ENCODE assay signal across 21 mouse cellular contexts in genomic region chr17:5828944-5829343, GRCm38 (mm10). TPM values are rescaled to one million over a fixed set of nuclear protein-coding genes. Genes with fewer than 3 reads are reported as not detected.
DNase-seq lines count a peak whose midpoint lies in the region; ATAC-seq and TF ChIP-seq lines count a peak whose summit lies in the region.
"Had no signal": no experiment of that assay in that cellular context is flagged by ENCODE, and none has a peak within 500 bp of the region (broad histone marks: within the 10 kb centered on the region; RNA-seq: fewer than 3 reads in every experiment).

No protein-coding gene starts in this region.

- H3K36me3 ChIP-seq in heart, embryonic 13.5 days = no peaks in the 10 kb centered on the region
- peaks cover 2 to 7% of the 10 kb centered on the region in 2 experiments for H3K36me3 ChIP-seq in CH12.LX (replicated peaks in 1 of 2; ENCODE audit: control insufficient read depth in 1 of 2, insufficient read depth in 1 of 2, low read length in 1 of 2)
- H3K36me3 ChIP-seq in liver, postnatal 0 days (replicated peaks; ENCODE audit: insufficient read depth, low read length) = no peaks in the 10 kb centered on the region
- H3K36me3 ChIP-seq: embryonic facial prominence, embryonic 15.5 days; hindbrain, embryonic 15.5 days; intestine, embryonic 15.5 days; neural tube, embryonic 15.5 days had no signal

- no peak for DNase-seq in heart, adult 8-10 months (ENCODE audit: low spot score)
- DNase-seq in CH12.LX (ENCODE audit: extremely low read depth) = no peak
- no peak for DNase-seq in liver, postnatal 0 days
- no peak for DNase-seq in cerebellum, postnatal 10 days
- no peak for DNase-seq in right cerebral cortex, postnatal 4 days
- DNase-seq: cerebellum, adult 9-10 months; heart, postnatal 36 days; kidney, adult 9 months; kidney, postnatal 4 days; layer of hippocampus, adult 9-11 months; left cerebral cortex, postnatal 4 days; lung, postnatal 10 days; right cerebral cortex, postnatal 14 days; thymus, postnatal 14 days had no signal

- no peak overlapping the region for H3K4me3 ChIP-seq in heart, embryonic 13.5 days
- peak overlapping the region in 1 of 3 experiments; percentile 1 for H3K4me3 ChIP-seq in CH12.LX (replicated peaks in 1 of 3; ENCODE audit: low read depth in 2 of 3, low read length in 2 of 3, poor library complexity in 1 of 3)
- no peak overlapping the region for H3K4me3 ChIP-seq in liver, postnatal 0 days (ENCODE audit: low read depth, low read length)
- H3K4me3 ChIP-seq: hindbrain, embryonic 15.5 days; intestine, embryonic 15.5 days; left cerebral cortex, adult 2 months; neural tube, embryonic 15.5 days had no signal

- peak overlapping the region; percentile 64; the same call in 1 of the 2 replicates for H3K4me2 ChIP-seq in heart, embryonic 13.5 days
- peak overlapping the region; percentile 95 for H3K4me2 ChIP-seq in CH12.LX (ENCODE audit: insufficient read depth, low read depth, poor library complexity, severe bottlenecking)
- H3K4me2 ChIP-seq in liver, postnatal 0 days (ENCODE audit: low read depth, low read length) = no peak overlapping the region; the same call in 1 of the 2 replicates

- ATAC-seq in heart, embryonic 13.5 days (ENCODE audit: extremely low read depth, insufficient number of reproducible peaks, low FRiP score, low TSS enrichment) = no peak
- ATAC-seq in granulocyte monocyte progenitor cell, adult 5-6 weeks (replicated peaks; ENCODE audit: poor library complexity, severe bottlenecking) = peak; percentile 20; the same call in 1 of the 2 replicates
- ATAC-seq in liver, postnatal 0 days = no peak

- no peak for TF ChIP-seq EP300 in CH12.LX (IDR thresholded peaks at IDR 0.05; ENCODE audit: low read length)
- TF ChIP-seq EP300 in liver, postnatal 0 days (IDR thresholded peaks at IDR 0.05; ENCODE audit: low read depth) = 0 out of 2 replicates have a peak, but pooled peaks have one; percentile 20

- no peaks in the 10 kb centered on the region; the same call in 1 of the 2 replicates for H3K79me2 ChIP-seq in CH12.LX (replicated peaks; ENCODE audit: control insufficient read depth, extremely low read depth, insufficient read depth, poor library complexity, severe bottlenecking)

- no peaks in the 10 kb centered on the region for H3K9me3 ChIP-seq in heart, embryonic 13.5 days
- H3K9me3 ChIP-seq in CH12.LX (replicated peaks; ENCODE audit: low read length) = peaks cover 6% of the 10 kb centered on the region
- H3K9me3 ChIP-seq in liver, postnatal 0 days (ENCODE audit: low read length) = no peaks in the 10 kb centered on the region
- H3K9me3 ChIP-seq: embryonic facial prominence, embryonic 15.5 days; hindbrain, embryonic 15.5 days; intestine, embryonic 15.5 days; neural tube, embryonic 15.5 days had no signal

- no peaks in the 10 kb centered on the region for H3K27me3 ChIP-seq in heart, embryonic 13.5 days (replicated peaks)
- H3K27me3 ChIP-seq in CH12.LX (replicated peaks) = no peaks in the 10 kb centered on the region
- no peaks in the 10 kb centered on the region for H3K27me3 ChIP-seq in liver, postnatal 0 days (ENCODE audit: insufficient read depth, low read length)
- H3K27me3 ChIP-seq: embryonic facial prominence, embryonic 15.5 days; hindbrain, embryonic 15.5 days; intestine, embryonic 15.5 days; neural tube, embryonic 15.5 days had no signal

- no peak for TF ChIP-seq POLR2A in CH12.LX (IDR thresholded peaks at IDR 0.05; ENCODE audit: low read depth, low read length)

- WGBS in heart, embryonic 13.5 days = 27% methylated on average over 3 of the region's 3 CpGs
- 26% methylated on average over 3 of the region's 3 CpGs for WGBS in liver, postnatal 0 days (ENCODE audit: insufficient replicate concordance)

- H3K27ac ChIP-seq in heart, embryonic 13.5 days (replicated peaks) = no peak overlapping the region
- H3K27ac ChIP-seq in CH12.LX (ENCODE audit: insufficient read depth, low read depth) = peak overlapping the region; percentile 79
- H3K27ac ChIP-seq in liver, postnatal 0 days (ENCODE audit: low read depth) = peak overlapping the region; percentile 64
- H3K27ac ChIP-seq: embryonic facial prominence, embryonic 15.5 days; hindbrain, embryonic 15.5 days; intestine, embryonic 15.5 days; left cerebral cortex, adult 2 months; neural tube, embryonic 15.5 days had no signal

- in situ Hi-C loops in CH12.LX (cut with MboI; ENCODE audit: low pct_ligation_motif_present, low pct_unique_long_range_greater_than_20kb, low sequenced_read_pairs) = no loop called here

- H3K9ac ChIP-seq in heart, embryonic 13.5 days = no peak overlapping the region
- peak overlapping the region; percentile 73 for H3K9ac ChIP-seq in CH12.LX (ENCODE audit: insufficient read depth, low read depth)
- H3K9ac ChIP-seq in liver, postnatal 0 days (replicated peaks) = no peak overlapping the region
- H3K9ac ChIP-seq: embryonic facial prominence, embryonic 15.5 days; hindbrain, embryonic 15.5 days; intestine, embryonic 15.5 days; neural tube, embryonic 15.5 days had no signal

- dilution Hi-C loops in CH12.LX (cut with MboI; ENCODE audit: extremely low pct_ligation_motif_present, extremely low pct_unique_long_range_greater_than_20kb, low sequenced_read_pairs) = no loop called here

- no peak for TF ChIP-seq RAD21 in CH12.LX (IDR thresholded peaks at IDR 0.05; ENCODE audit: low read depth, low read length)

- TF ChIP-seq CTCF in CH12.LX (conservative IDR thresholded peaks at IDR 0.05 in 1 of 2, IDR thresholded peaks at IDR 0.05 in 1 of 2; ENCODE audit: low read depth in 2 of 2, low read length in 2 of 2) = no peak
- TF ChIP-seq CTCF in liver, postnatal 0 days (IDR thresholded peaks at IDR 0.05; ENCODE audit: low read depth) = no peak

- peaks cover 21% of the 10 kb centered on the region for H3K4me1 ChIP-seq in heart, embryonic 13.5 days
- H3K4me1 ChIP-seq in CH12.LX (ENCODE audit: control insufficient read depth in 1 of 2, insufficient read depth in 2 of 2) = peaks cover 20 to 39% of the 10 kb centered on the region in 2 experiments
- peaks cover 35% of the 10 kb centered on the region for H3K4me1 ChIP-seq in liver, postnatal 0 days (ENCODE audit: insufficient read depth)
- H3K4me1 ChIP-seq: hindbrain, embryonic 15.5 days had no signal

TF ChIP-seq in CH12.LX, 34 proteins besides CTCF, POLR2A, EP300 and RAD21:
- TF ChIP-seq BHLHE40 (IDR thresholded peaks at IDR 0.05; ENCODE audit: low read depth, low read length) (no peak), NRF1 (IDR thresholded peaks at IDR 0.05; ENCODE audit: low read depth, low read length) (no peak), POLR2AphosphoS2 (IDR thresholded peaks at IDR 0.05; ENCODE audit: low read depth, low read length) (no peak), ELF1 (IDR thresholded peaks at IDR 0.05; ENCODE audit: low read depth, low read length) (no peak)

RNA-seq across cellular contexts. Expression of gene Snx9, which starts 12.2 kb away (rescaled TPM):
- 20.0 and 20.5 TPM in 2 replicates for polyA plus RNA-seq in heart, embryonic 13.5 days (2015; fragmentation: Nextera tagmentation; extraction: Ambion mirVana)
- 10 to 100 TPM; 29.0 to 32.4 (median 30.3) TPM for total RNA-seq in heart, adult 8-10 months (2022)
- total RNA-seq in CH12.LX (2012; rRNA removed) = 17.1 TPM in 2 replicates
- total RNA-seq in CH12.LX (2014; rRNA removed) = 16.3 and 17.0 TPM in 2 replicates
- 26.3 and 29.7 TPM in 2 replicates for polyA plus RNA-seq in CH12.LX (2012; ENCODE audit: insufficient read length, low read depth)
- total RNA-seq in granulocyte monocyte progenitor cell, adult 5-6 weeks (2014; fragmentation: Nextera tagmentation) = 29.5 and 33.9 TPM in 2 replicates
- total RNA-seq in granulocyte monocyte progenitor cell, adult 5-6 weeks (2017) = 26.9 and 28.8 TPM in 2 replicates
- 13.1 and 13.5 TPM in 2 replicates for polyA plus RNA-seq in liver, postnatal 0 days (2015; fragmentation: Nextera tagmentation; extraction: Ambion mirVana)
